Comparison of ENCODE assay signal across 8 mouse cellular contexts in genomic region chr19:41982791-41983150, GRCm38 (mm10). TPM values are rescaled to one million over a fixed set of nuclear protein-coding genes. Genes with fewer than 3 reads are reported as not detected.
A peak's percentile ranks its signal among the peaks of the same experiment; 100 is the strongest.
DNase-seq lines count a peak whose midpoint lies in the region; ATAC-seq and TF ChIP-seq lines count a peak whose summit lies in the region.

No protein-coding gene starts in this region.

- H3K4me1 ChIP-seq in embryonic facial prominence, embryonic 12.5 days, result peaks cover 12% of the 10 kb centered on the region; the same call in 1 of the 2 replicates
- H3K4me1 ChIP-seq in intestine, postnatal 0 days (replicated peaks; ENCODE audit: control insufficient read depth, insufficient read depth, low read length), result no peaks in the 10 kb centered on the region
- peaks cover 14% of the 10 kb centered on the region for H3K4me1 ChIP-seq in midbrain, embryonic 16.5 days (ENCODE audit: control insufficient read depth, insufficient read depth, low read length)

- peak overlapping the region; percentile 92 for H3K4me3 ChIP-seq in embryonic facial prominence, embryonic 12.5 days
- H3K4me3 ChIP-seq in intestine, postnatal 0 days (ENCODE audit: low read depth, low read length), result peak overlapping the region; percentile 61
- H3K4me3 ChIP-seq in midbrain, embryonic 16.5 days (ENCODE audit: low read depth, low read length), result peak overlapping the region; percentile 90

- intact Hi-C loops in left cerebral cortex, postnatal 36 days (cut with DNase I), result loop anchor here (5.0 kb wide), 1 partner anchor 35 kb away; no protein-coding TSS in a partner anchor

- H3K4me2 ChIP-seq in embryonic facial prominence, embryonic 12.5 days (replicated peaks), result peak overlapping the region; percentile 81
- peak overlapping the region; percentile 96 for H3K4me2 ChIP-seq in intestine, postnatal 0 days (replicated peaks; ENCODE audit: low read depth)
- peak overlapping the region; percentile 100 for H3K4me2 ChIP-seq in midbrain, embryonic 16.5 days (ENCODE audit: low read length)

- H3K27ac ChIP-seq in embryonic facial prominence, embryonic 12.5 days, result no peak overlapping the region
- H3K27ac ChIP-seq in intestine, postnatal 0 days (ENCODE audit: low read depth, low read length), result no peak overlapping the region
- no peak overlapping the region for H3K27ac ChIP-seq in midbrain, embryonic 16.5 days (ENCODE audit: low read length)

- no peaks in the 10 kb centered on the region for H3K27me3 ChIP-seq in embryonic facial prominence, embryonic 12.5 days
- H3K27me3 ChIP-seq in intestine, postnatal 0 days (replicated peaks; ENCODE audit: control insufficient read depth, insufficient read depth, low read length), result no peaks in the 10 kb centered on the region
- peaks cover 5% of the 10 kb centered on the region; the same call in 1 of the 2 replicates for H3K27me3 ChIP-seq in midbrain, embryonic 16.5 days (ENCODE audit: control insufficient read depth, insufficient read depth, low read depth, low read length)

- peak; percentile 44 for DNase-seq in thymus, postnatal 0 days (ENCODE audit: low spot score)
- DNase-seq in thymus, adult 18-20 months, result no peak
- no peak for DNase-seq in left cerebral cortex, postnatal 36 days (ENCODE audit: low spot score in 2 of 2)
- no peak for DNase-seq in urinary bladder, postnatal 4 days (ENCODE audit: low spot score in 2 of 2)
- DNase-seq in adrenal gland, adult (ENCODE audit: inconsistent age in 2 of 2, low spot score in 1 of 2), result no peak

- WGBS in embryonic facial prominence, embryonic 12.5 days, result 3% methylated on average over 4 of the region's 4 CpGs
- WGBS in intestine, postnatal 0 days, result 25% methylated on average over 4 of the region's 4 CpGs
- WGBS in midbrain, embryonic 16.5 days, result 5% methylated on average over 4 of the region's 4 CpGs

- no peaks in the 10 kb centered on the region for H3K9me3 ChIP-seq in embryonic facial prominence, embryonic 12.5 days
- no peaks in the 10 kb centered on the region for H3K9me3 ChIP-seq in intestine, postnatal 0 days (ENCODE audit: control insufficient read depth)
- no peaks in the 10 kb centered on the region for H3K9me3 ChIP-seq in midbrain, embryonic 16.5 days (replicated peaks; ENCODE audit: control insufficient read depth, low read length, poor library complexity, severe bottlenecking)

- no peak for ATAC-seq in embryonic facial prominence, embryonic 12.5 days (ENCODE audit: insufficient number of reproducible peaks, insufficient read depth, low FRiP score, low TSS enrichment)
- no peak for ATAC-seq in intestine, postnatal 0 days
- no peak for ATAC-seq in midbrain, embryonic 16.5 days

- peak overlapping the region; percentile 78 for H3K9ac ChIP-seq in embryonic facial prominence, embryonic 12.5 days
- peak overlapping the region; percentile 56; the same call in 1 of the 2 replicates for H3K9ac ChIP-seq in intestine, postnatal 0 days (ENCODE audit: low read depth, low read length)
- peak overlapping the region; percentile 81; the same call in 1 of the 2 replicates for H3K9ac ChIP-seq in midbrain, embryonic 16.5 days (ENCODE audit: low read depth, low read length)

- TF ChIP-seq CTCF in intestine, postnatal 0 days (IDR thresholded peaks at IDR 0.05; ENCODE audit: low read depth), result no peak

- H3K36me3 ChIP-seq in embryonic facial prominence, embryonic 12.5 days, result no peaks in the 10 kb centered on the region
- H3K36me3 ChIP-seq in intestine, postnatal 0 days (ENCODE audit: control insufficient read depth, insufficient read depth), result no peaks in the 10 kb centered on the region
- H3K36me3 ChIP-seq in midbrain, embryonic 16.5 days (ENCODE audit: control insufficient read depth, insufficient read depth, low read length), result 0 out of 2 replicates have a peak, but pooled peaks cover 2% of the 10 kb centered on the region

RNA-seq across cellular contexts. Expression of gene Ubtd1, which starts 1.2 kb away (rescaled TPM):
- 15.4 and 16.0 TPM in 2 replicates for polyA plus RNA-seq in thymus, postnatal 0 days (2015; fragmentation: Nextera tagmentation; extraction: Ambion mirVana)
- 20.3 and 20.5 TPM in 2 replicates for polyA plus RNA-seq in embryonic facial prominence, embryonic 12.5 days (2016; fragmentation: Nextera tagmentation; extraction: Ambion mirVana)
- polyA plus RNA-seq in intestine, postnatal 0 days (2015; fragmentation: Nextera tagmentation; extraction: Ambion mirVana), result 12.0 and 12.5 TPM in 2 replicates
- 9.1 and 10.1 TPM in 2 replicates for polyA plus RNA-seq in midbrain, embryonic 16.5 days (2015; fragmentation: Nextera tagmentation; extraction: Ambion mirVana)
- total RNA-seq in left cerebral cortex, postnatal 36 days (2021), result 10 to 100 TPM; 12.2 to 15.1 TPM

RNA-seq across cellular contexts. Expression of gene Mms19, which starts 1.8 kb away (rescaled TPM):
- polyA plus RNA-seq in thymus, postnatal 0 days (2015; fragmentation: Nextera tagmentation; extraction: Ambion mirVana), result 28.0 and 31.2 TPM in 2 replicates
- polyA plus RNA-seq in embryonic facial prominence, embryonic 12.5 days (2016; fragmentation: Nextera tagmentation; extraction: Ambion mirVana), result 41.5 and 41.7 TPM in 2 replicates
- 9.6 and 14.1 TPM in 2 replicates for polyA plus RNA-seq in intestine, postnatal 0 days (2015; fragmentation: Nextera tagmentation; extraction: Ambion mirVana)
- polyA plus RNA-seq in midbrain, embryonic 16.5 days (2015; fragmentation: Nextera tagmentation; extraction: Ambion mirVana), result 27.0 and 31.9 TPM in 2 replicates
- total RNA-seq in left cerebral cortex, postnatal 36 days (2021), result 10 to 100 TPM; 25.2 to 36.7 TPM

RNA-seq across cellular contexts. Expression of gene Zdhhc16, which starts 49.5 kb away (rescaled TPM):
- polyA plus RNA-seq in thymus, postnatal 0 days (2015; fragmentation: Nextera tagmentation; extraction: Ambion mirVana), result 67.3 and 67.8 TPM in 2 replicates
- polyA plus RNA-seq in embryonic facial prominence, embryonic 12.5 days (2016; fragmentation: Nextera tagmentation; extraction: Ambion mirVana), result 93.0 and 94.2 TPM in 2 replicates
- 37.7 and 38.4 TPM in 2 replicates for polyA plus RNA-seq in intestine, postnatal 0 days (2015; fragmentation: Nextera tagmentation; extraction: Ambion mirVana)
- 84.2 and 90.2 TPM in 2 replicates for polyA plus RNA-seq in midbrain, embryonic 16.5 days (2015; fragmentation: Nextera tagmentation; extraction: Ambion mirVana)
- total RNA-seq in left cerebral cortex, postnatal 36 days (2021), result 10 to 100 TPM; 45.4 to 48.5 TPM

RNA-seq across cellular contexts. Expression of gene Exosc1, which starts 49.5 kb away (rescaled TPM):
- polyA plus RNA-seq in thymus, postnatal 0 days (2015; fragmentation: Nextera tagmentation; extraction: Ambion mirVana), result 86.9 and 90.8 TPM in 2 replicates
- polyA plus RNA-seq in embryonic facial prominence, embryonic 12.5 days (2016; fragmentation: Nextera tagmentation; extraction: Ambion mirVana), result 76.7 and 81.5 TPM in 2 replicates
- polyA plus RNA-seq in intestine, postnatal 0 days (2015; fragmentation: Nextera tagmentation; extraction: Ambion mirVana), result 32.3 and 33.3 TPM in 2 replicates
- 59.1 and 61.3 TPM in 2 replicates for polyA plus RNA-seq in midbrain, embryonic 16.5 days (2015; fragmentation: Nextera tagmentation; extraction: Ambion mirVana)
- total RNA-seq in left cerebral cortex, postnatal 36 days (2021), result 10 to 100 TPM; 21.0 to 27.3 TPM

RNA-seq across cellular contexts. Expression of gene Ankrd2, which starts 53.0 kb away (rescaled TPM):
- polyA plus RNA-seq in thymus, postnatal 0 days (2015; fragmentation: Nextera tagmentation; extraction: Ambion mirVana), result 0.21 TPM in 1 of 2 replicates, not detected in the other
- polyA plus RNA-seq in embryonic facial prominence, embryonic 12.5 days (2016; fragmentation: Nextera tagmentation; extraction: Ambion mirVana), result 0.24 and 0.27 TPM in 2 replicates
- polyA plus RNA-seq in intestine, postnatal 0 days (2015; fragmentation: Nextera tagmentation; extraction: Ambion mirVana), result 0.42 TPM in 1 of 2 replicates, not detected in the other
- polyA plus RNA-seq in midbrain, embryonic 16.5 days (2015; fragmentation: Nextera tagmentation; extraction: Ambion mirVana), result 0.71 and 0.94 TPM in 2 replicates
- total RNA-seq in left cerebral cortex, postnatal 36 days (2021), result not detected
